Mouse (Mus musculus) neural tube, embryonic 15.5 days (tissue): ENCODE measurements around the gene Dlgap1. TPM values are rescaled to one million over a fixed set of nuclear protein-coding genes. Genes with fewer than 3 reads are reported as not detected.

Source experiments
- ATAC-seq: fragments of 200-750 bp; cut with Nextera tagmentation; 2 replicates; pipeline ENCODE4 v1.8.0; 2017; ENCODE audit warnings: mild to moderate bottlenecking, moderate TSS enrichment, moderate library complexity; ENCODE audit not compliant: low FRiP score
- H3K27ac ChIP-seq: fragments of 300-500 bp; sonication (generic); replicated peaks from 2 replicates; pipeline ENCODE4 v1.5.1; 2015; ENCODE audit warnings: mild to moderate bottlenecking, inconsistent platforms
- H3K27me3 ChIP-seq: fragments of 300-500 bp; sonication (generic); replicated peaks from 2 replicates; pipeline ENCODE4 v1.6.1; 2015; ENCODE audit warnings: inconsistent platforms
- H3K36me3 ChIP-seq: fragments of 300-500 bp; sonication (generic); 2 replicates; pipeline ENCODE4 v1.6.1; 2015; ENCODE audit warnings: inconsistent platforms
- H3K4me1 ChIP-seq: fragments of 300-500 bp; sonication (generic); 2 replicates; pipeline ENCODE4 v1.6.1; 2015; ENCODE audit warnings: inconsistent platforms
- H3K4me2 ChIP-seq: fragments of 300-500 bp; sonication (generic); 2 replicates; pipeline ENCODE4 v1.6.1; 2015; ENCODE audit warnings: inconsistent platforms, mild to moderate bottlenecking, moderate library complexity
- H3K4me3 ChIP-seq: fragments of 300-500 bp; sonication (generic); replicated peaks from 2 replicates; pipeline ENCODE4 v1.5.1; 2015; ENCODE audit warnings: mild to moderate bottlenecking, inconsistent platforms
- H3K9ac ChIP-seq: fragments of 300-500 bp; sonication (generic); replicated peaks from 2 replicates; pipeline ENCODE4 v1.6.1; 2015; ENCODE audit warnings: mild to moderate bottlenecking, inconsistent platforms
- H3K9me3 ChIP-seq: fragments of 300-500 bp; sonication (generic); replicated peaks from 2 replicates; pipeline ENCODE4 v1.6.1; 2016; ENCODE audit warnings: inconsistent platforms
- WGBS: fragments of 180-500 bp; shearing (Covaris S2); methylation state at CpG from one replicate; pipeline ENCODE4 v1.1.7; 2015; ENCODE audit warnings: mixed read lengths; 5-methylcytosine and 5-hydroxymethylcytosine counted together
- polyA plus RNA-seq: library from polyadenylated mRNA; unstranded; fragments of >200 nt; fragmentation: Nextera tagmentation; extraction: Ambion mirVana; gene quantifications from 2 replicates; pipeline ENCODE4 v1.2.1, GENCODE M21; 2015

Dlgap1 gene
- polyA plus RNA-seq, 1 experiment from 2014 or later: 42.6 TPM

GRCm38 (mm10) chr17:70590506-70590905 lies 621.6 kb downstream of the Dlgap1 start:
- Histone ChIP-seq H3K27me3 (no peaks in the 10 kb centered on the region), H3K27ac (no peak overlapping the region), H3K4me2 (no peak overlapping the region), H3K9ac (no peak overlapping the region), H3K4me1 (no peaks in the 10 kb centered on the region), H3K9me3 (no peaks in the 10 kb centered on the region), H3K4me3 (no peak overlapping the region), H3K36me3 (0 out of 2 replicates have a peak, but pooled peaks cover 2% of the 10 kb centered on the region)
- no peak for ATAC-seq
- 75% methylated on average over 6 of the region's 6 CpGs for WGBS

- Histone ChIP-seq H3K4me2 (no peak overlapping the region), H3K4me3 (no peak overlapping the region), H3K36me3 (0 out of 2 replicates have a peak, but pooled peaks cover 2% of the 10 kb centered on the region), H3K9me3 (no peaks in the 10 kb centered on the region), H3K9ac (no peak overlapping the region), H3K4me1 (no peaks in the 10 kb centered on the region), H3K27ac (no peak overlapping the region), H3K27me3 (no peaks in the 10 kb centered on the region)
- 64% methylated on average over 1 of the region's 1 CpGs for WGBS
- ATAC-seq: no peak
Observed at GRCm38 (mm10) chr17:70594277-70594676, 625.4 kb downstream of the Dlgap1 start.

GRCm38 (mm10) chr17:70596326-70596725 lies 627.5 kb downstream of the Dlgap1 start:
- H3K36me3 ChIP-seq: 0 out of 2 replicates have a peak, but pooled peaks cover 2% of the 10 kb centered on the region
- no peaks in the 10 kb centered on the region for H3K9me3 ChIP-seq
- H3K4me1 ChIP-seq: no peaks in the 10 kb centered on the region
- H3K4me3 ChIP-seq: no peak overlapping the region
- no peak overlapping the region for H3K4me2 ChIP-seq
- no peak overlapping the region for H3K9ac ChIP-seq
- no peak for ATAC-seq
- no peak overlapping the region for H3K27ac ChIP-seq
- H3K27me3 ChIP-seq: no peaks in the 10 kb centered on the region
- 90% methylated on average over 2 of the region's 2 CpGs for WGBS

- no peaks in the 10 kb centered on the region for H3K36me3 ChIP-seq
- H3K4me2 ChIP-seq: no peak overlapping the region
- H3K27me3 ChIP-seq: no peaks in the 10 kb centered on the region
- no peak overlapping the region for H3K9ac ChIP-seq
- no peaks in the 10 kb centered on the region for H3K9me3 ChIP-seq
- H3K4me1 ChIP-seq: no peaks in the 10 kb centered on the region
- no peak overlapping the region for H3K4me3 ChIP-seq
- no peak for ATAC-seq
- no peak overlapping the region for H3K27ac ChIP-seq
- 81% methylated on average over 6 of the region's 6 CpGs for WGBS
Observed at GRCm38 (mm10) chr17:70600462-70600861, 631.6 kb downstream of the Dlgap1 start.

- Histone ChIP-seq H3K4me1 (no peaks in the 10 kb centered on the region), H3K4me3 (no peak overlapping the region), H3K9me3 (no peaks in the 10 kb centered on the region), H3K27me3 (no peaks in the 10 kb centered on the region), H3K9ac (no peak overlapping the region), H3K27ac (no peak overlapping the region), H3K36me3 (no peaks in the 10 kb centered on the region), H3K4me2 (no peak overlapping the region)
- ATAC-seq: no peak
- 88% methylated on average over 7 of the region's 7 CpGs for WGBS
Observed at GRCm38 (mm10) chr17:70602051-70602450, 633.2 kb downstream of the Dlgap1 start.

- no peaks in the 10 kb centered on the region for H3K36me3 ChIP-seq
- H3K9me3 ChIP-seq: no peaks in the 10 kb centered on the region
- H3K4me1 ChIP-seq: no peaks in the 10 kb centered on the region
- H3K27me3 ChIP-seq: no peaks in the 10 kb centered on the region
- H3K27ac ChIP-seq: no peak overlapping the region
- 81% methylated on average over 5 of the region's 5 CpGs for WGBS
- no peak overlapping the region for H3K4me3 ChIP-seq
- no peak overlapping the region for H3K9ac ChIP-seq
- H3K4me2 ChIP-seq: no peak overlapping the region
- ATAC-seq: no peak
Observed at GRCm38 (mm10) chr17:70605659-70606058, 636.8 kb downstream of the Dlgap1 start.

GRCm38 (mm10) chr17:70612171-70612570 lies 643.3 kb downstream of the Dlgap1 start:
- Histone ChIP-seq H3K27me3 (no peaks in the 10 kb centered on the region), H3K36me3 (no peaks in the 10 kb centered on the region), H3K4me1 (no peaks in the 10 kb centered on the region), H3K9ac (no peak overlapping the region), H3K27ac (no peak overlapping the region), H3K9me3 (no peaks in the 10 kb centered on the region), H3K4me2 (no peak overlapping the region), H3K4me3 (no peak overlapping the region)
- no peak for ATAC-seq
- 71% methylated on average over 6 of the region's 6 CpGs for WGBS

GRCm38 (mm10) chr17:70613897-70614296 lies 645.0 kb downstream of the Dlgap1 start:
- ATAC-seq: no peak
- Histone ChIP-seq H3K36me3 (no peaks in the 10 kb centered on the region), H3K9ac (no peak overlapping the region), H3K4me2 (no peak overlapping the region), H3K9me3 (no peaks in the 10 kb centered on the region), H3K4me3 (no peak overlapping the region), H3K4me1 (no peaks in the 10 kb centered on the region), H3K27me3 (no peaks in the 10 kb centered on the region), H3K27ac (no peak overlapping the region)
- WGBS: 93% methylated on average over 7 of the region's 7 CpGs

- Histone ChIP-seq H3K36me3 (no peaks in the 10 kb centered on the region), H3K4me2 (no peak overlapping the region), H3K9me3 (no peaks in the 10 kb centered on the region), H3K9ac (no peak overlapping the region), H3K27me3 (no peaks in the 10 kb centered on the region), H3K27ac (no peak overlapping the region), H3K4me1 (no peaks in the 10 kb centered on the region), H3K4me3 (no peak overlapping the region)
- ATAC-seq: no peak
- WGBS: 62% methylated on average over 5 of the region's 5 CpGs
Observed at GRCm38 (mm10) chr17:70614407-70615060, 645.7 kb downstream of the Dlgap1 start.

GRCm38 (mm10) chr17:70622493-70622892 lies 653.6 kb downstream of the Dlgap1 start:
- H3K9ac ChIP-seq: no peak overlapping the region
- no peaks in the 10 kb centered on the region for H3K27me3 ChIP-seq
- H3K27ac ChIP-seq: no peak overlapping the region
- no peak for ATAC-seq
- 86% methylated on average over 8 of the region's 8 CpGs for WGBS
- no peak overlapping the region for H3K4me3 ChIP-seq
- no peak overlapping the region for H3K4me2 ChIP-seq
- no peaks in the 10 kb centered on the region for H3K9me3 ChIP-seq
- H3K36me3 ChIP-seq: no peaks in the 10 kb centered on the region
- no peaks in the 10 kb centered on the region for H3K4me1 ChIP-seq

GRCm38 (mm10) chr17:70626396-70626795 lies 657.5 kb downstream of the Dlgap1 start:
- ATAC-seq: no peak
- Histone ChIP-seq H3K4me2 (no peak overlapping the region), H3K27me3 (no peaks in the 10 kb centered on the region), H3K27ac (no peak overlapping the region), H3K9ac (no peak overlapping the region), H3K4me1 (0 out of 2 replicates have a peak, but pooled peaks cover 3% of the 10 kb centered on the region), H3K4me3 (no peak overlapping the region), H3K36me3 (no peaks in the 10 kb centered on the region), H3K9me3 (no peaks in the 10 kb centered on the region)
- WGBS: 92% methylated on average over 9 of the region's 9 CpGs

- no peak for ATAC-seq
- WGBS: 89% methylated on average over 6 of the region's 6 CpGs
Observed at GRCm38 (mm10) chr17:70626925-70627324, 658.1 kb downstream of the Dlgap1 start.

More at GRCm38 (mm10) chr17:70626925-70627324, 658.1 kb downstream of the Dlgap1 start:
- H3K27me3 ChIP-seq: no peaks in the 10 kb centered on the region
- H3K9ac ChIP-seq: no peak overlapping the region
- H3K4me3 ChIP-seq: no peak overlapping the region
- H3K9me3 ChIP-seq: no peaks in the 10 kb centered on the region
- no peak overlapping the region for H3K4me2 ChIP-seq
- no peaks in the 10 kb centered on the region for H3K36me3 ChIP-seq
- H3K4me1 ChIP-seq: 0 out of 2 replicates have a peak, but pooled peaks cover 3% of the 10 kb centered on the region
- H3K27ac ChIP-seq: no peak overlapping the region
